Mouse (Mus musculus): Measurements from ENCODE around the gene Smarcal1. TPM values are rescaled to one million over a fixed set of nuclear protein-coding genes. Genes with fewer than 3 reads are reported as not detected.

The Smarcal1 gene
- polyA plus RNA-seq (2014; fragmentation: Nextera tagmentation; extraction: Ambion mirVana): 29.9 and 34.1 TPM in 2 replicates

- H3K4me3 ChIP-seq (ENCODE audit: low read depth, low read length): peak within 1 kb of the TSS; percentile 71
- H3K4me2 ChIP-seq (ENCODE audit: low read depth, low read length, severe bottlenecking): peak within 1 kb of the TSS; percentile 74
- H3K27ac ChIP-seq (ENCODE audit: low read depth, low read length): no peak within 1 kb of the TSS
- DNase-seq (ENCODE audit: low spot score): peak; percentile 92
- no peaks in the 10 kb centered on the region for H3K27me3 ChIP-seq (ENCODE audit: control insufficient read depth, insufficient read depth, low read length)
- no peaks in the 10 kb centered on the region; the same call in 1 of the 2 replicates for H3K36me3 ChIP-seq (ENCODE audit: control insufficient read depth, insufficient read depth, low read length)
- 0 out of 2 replicates have a peak, but pooled peaks cover 3% of the 10 kb centered on the region for H3K4me1 ChIP-seq (replicated peaks; ENCODE audit: control insufficient read depth, insufficient read depth, low read length)
- peak within 1 kb of the TSS; percentile 74 for H3K9ac ChIP-seq (ENCODE audit: low read length)
- no peaks in the 10 kb centered on the region for H3K9me3 ChIP-seq (ENCODE audit: control insufficient read depth, low read length)
- ATAC-seq (replicated peaks; ENCODE audit: low FRiP score): peak; percentile 99
- under 1% methylated on average over 25 of the region's 25 CpGs for WGBS
Measured at GRCm38 (mm10) chr1:72582947-72583731, at the start of gene Smarcal1. TSS of gene Smarcal1 (plus strand) at chr1:72583251.

GRCm38 (mm10) chr1:72533439-72533838 lies 49.6 kb upstream of the Smarcal1 start:
- ATAC-seq (replicated peaks; ENCODE audit: low FRiP score) (no peak), DNase-seq (ENCODE audit: low spot score) (no peak)
- H3K4me3 ChIP-seq (ENCODE audit: low read depth, low read length): no peak overlapping the region
- H3K27ac ChIP-seq (ENCODE audit: low read depth, low read length): no peak overlapping the region
- H3K27me3 ChIP-seq (ENCODE audit: control insufficient read depth, insufficient read depth, low read length): peaks cover 17% of the 10 kb centered on the region
- no peaks in the 10 kb centered on the region for H3K36me3 ChIP-seq (ENCODE audit: control insufficient read depth, insufficient read depth, low read length)
- no peak overlapping the region for H3K9ac ChIP-seq (ENCODE audit: low read length)
- no peak overlapping the region for H3K4me2 ChIP-seq (ENCODE audit: low read depth, low read length, severe bottlenecking)
- H3K9me3 ChIP-seq (ENCODE audit: control insufficient read depth, low read length): no peaks in the 10 kb centered on the region
- H3K4me1 ChIP-seq (replicated peaks; ENCODE audit: control insufficient read depth, insufficient read depth, low read length): peaks cover 5% of the 10 kb centered on the region; the same call in 1 of the 2 replicates

GRCm38 (mm10) chr1:72535725-72536571 lies 47.1 kb upstream of the Smarcal1 start:
- no peak overlapping the region for H3K27ac ChIP-seq (ENCODE audit: low read depth, low read length)
- 2% methylated on average over 35 of the region's 36 CpGs for WGBS
- H3K27me3 ChIP-seq (ENCODE audit: control insufficient read depth, insufficient read depth, low read length): peaks cover 17% of the 10 kb centered on the region
- peak; percentile 63 for DNase-seq (ENCODE audit: low spot score)
- peak overlapping the region; percentile 54 for H3K4me2 ChIP-seq (ENCODE audit: low read depth, low read length, severe bottlenecking)
- peak; percentile 60; the same call in 1 of the 2 replicates for ATAC-seq (replicated peaks; ENCODE audit: low FRiP score)
- no peaks in the 10 kb centered on the region for H3K9me3 ChIP-seq (ENCODE audit: control insufficient read depth, low read length)
- no peaks in the 10 kb centered on the region for H3K36me3 ChIP-seq (ENCODE audit: control insufficient read depth, insufficient read depth, low read length)
- peak overlapping the region; percentile 26 for H3K4me3 ChIP-seq (ENCODE audit: low read depth, low read length)
- H3K9ac ChIP-seq (ENCODE audit: low read length): peak overlapping the region; percentile 41
- peaks cover 5% of the 10 kb centered on the region; the same call in 1 of the 2 replicates for H3K4me1 ChIP-seq (replicated peaks; ENCODE audit: control insufficient read depth, insufficient read depth, low read length)

GRCm38 (mm10) chr1:72536611-72537351 lies 46.3 kb upstream of the Smarcal1 start, which contains the start of gene March4:
TSS of gene March4 (minus strand) at chr1:72536930.
- H3K27ac ChIP-seq (ENCODE audit: low read depth, low read length): no peak within 1 kb of the TSS
- peak within 1 kb of the TSS; percentile 26 for H3K4me3 ChIP-seq (ENCODE audit: low read depth, low read length)
- peaks cover 17% of the 10 kb centered on the region for H3K27me3 ChIP-seq (ENCODE audit: control insufficient read depth, insufficient read depth, low read length)
- no peaks in the 10 kb centered on the region for H3K36me3 ChIP-seq (ENCODE audit: control insufficient read depth, insufficient read depth, low read length)
- DNase-seq (ENCODE audit: low spot score) (peak; percentile 90), ATAC-seq (replicated peaks; ENCODE audit: low FRiP score) (peak; percentile 76)
- peaks cover 5% of the 10 kb centered on the region; the same call in 1 of the 2 replicates for H3K4me1 ChIP-seq (replicated peaks; ENCODE audit: control insufficient read depth, insufficient read depth, low read length)
- under 1% methylated on average over 41 of the region's 41 CpGs for WGBS
- H3K4me2 ChIP-seq (ENCODE audit: low read depth, low read length, severe bottlenecking): peak within 1 kb of the TSS; percentile 54
- H3K9ac ChIP-seq (ENCODE audit: low read length): peak within 1 kb of the TSS; percentile 41
- H3K9me3 ChIP-seq (ENCODE audit: control insufficient read depth, low read length): no peaks in the 10 kb centered on the region

- H3K27ac ChIP-seq (ENCODE audit: low read depth, low read length): no peak overlapping the region
- H3K36me3 ChIP-seq (ENCODE audit: control insufficient read depth, insufficient read depth, low read length): no peaks in the 10 kb centered on the region
- peaks cover 17% of the 10 kb centered on the region for H3K27me3 ChIP-seq (ENCODE audit: control insufficient read depth, insufficient read depth, low read length)
- no peak overlapping the region for H3K4me3 ChIP-seq (ENCODE audit: low read depth, low read length)
- H3K9me3 ChIP-seq (ENCODE audit: control insufficient read depth, low read length): no peaks in the 10 kb centered on the region
- no peak for DNase-seq (ENCODE audit: low spot score)
- H3K9ac ChIP-seq (ENCODE audit: low read length): no peak overlapping the region
- no peak for ATAC-seq (replicated peaks; ENCODE audit: low FRiP score)
- H3K4me1 ChIP-seq (replicated peaks; ENCODE audit: control insufficient read depth, insufficient read depth, low read length): peaks cover 5% of the 10 kb centered on the region; the same call in 1 of the 2 replicates
- 79% methylated on average over 5 of the region's 5 CpGs for WGBS
- no peak overlapping the region for H3K4me2 ChIP-seq (ENCODE audit: low read depth, low read length, severe bottlenecking)
Measured at GRCm38 (mm10) chr1:72538266-72538665, 44.8 kb upstream of the Smarcal1 start.

GRCm38 (mm10) chr1:72550317-72550716 lies 32.7 kb upstream of the Smarcal1 start:
- H3K9ac ChIP-seq (ENCODE audit: low read length): no peak overlapping the region
- DNase-seq (ENCODE audit: low spot score): no peak
- H3K9me3 ChIP-seq (ENCODE audit: control insufficient read depth, low read length): no peaks in the 10 kb centered on the region
- no peak overlapping the region for H3K27ac ChIP-seq (ENCODE audit: low read depth, low read length)
- no peak for ATAC-seq (replicated peaks; ENCODE audit: low FRiP score)
- H3K4me3 ChIP-seq (ENCODE audit: low read depth, low read length): no peak overlapping the region
- H3K36me3 ChIP-seq (ENCODE audit: control insufficient read depth, insufficient read depth, low read length): no peaks in the 10 kb centered on the region
- H3K27me3 ChIP-seq (ENCODE audit: control insufficient read depth, insufficient read depth, low read length): no peaks in the 10 kb centered on the region
- no peak overlapping the region for H3K4me2 ChIP-seq (ENCODE audit: low read depth, low read length, severe bottlenecking)
- H3K4me1 ChIP-seq (replicated peaks; ENCODE audit: control insufficient read depth, insufficient read depth, low read length): no peaks in the 10 kb centered on the region
- 81% methylated on average over 2 of the region's 2 CpGs for WGBS

- Histone ChIP-seq H3K36me3 (ENCODE audit: control insufficient read depth, insufficient read depth, low read length) (no peaks in the 10 kb centered on the region), H3K27ac (ENCODE audit: low read depth, low read length) (no peak overlapping the region), H3K9ac (ENCODE audit: low read length) (no peak overlapping the region), H3K27me3 (ENCODE audit: control insufficient read depth, insufficient read depth, low read length) (no peaks in the 10 kb centered on the region), H3K4me3 (ENCODE audit: low read depth, low read length) (no peak overlapping the region), H3K4me1 (replicated peaks; ENCODE audit: control insufficient read depth, insufficient read depth, low read length) (no peaks in the 10 kb centered on the region), H3K9me3 (ENCODE audit: control insufficient read depth, low read length) (no peaks in the 10 kb centered on the region), H3K4me2 (ENCODE audit: low read depth, low read length, severe bottlenecking) (no peak overlapping the region)
- DNase-seq (ENCODE audit: low spot score) (no peak), ATAC-seq (replicated peaks; ENCODE audit: low FRiP score) (no peak)
- WGBS: 85% methylated on average over 3 of the region's 3 CpGs
Measured at GRCm38 (mm10) chr1:72556471-72556870, 26.6 kb upstream of the Smarcal1 start.

- Histone ChIP-seq H3K9ac (ENCODE audit: low read length) (no peak overlapping the region), H3K36me3 (ENCODE audit: control insufficient read depth, insufficient read depth, low read length) (no peaks in the 10 kb centered on the region), H3K4me2 (ENCODE audit: low read depth, low read length, severe bottlenecking) (no peak overlapping the region), H3K27ac (ENCODE audit: low read depth, low read length) (no peak overlapping the region), H3K4me3 (ENCODE audit: low read depth, low read length) (no peak overlapping the region), H3K9me3 (ENCODE audit: control insufficient read depth, low read length) (no peaks in the 10 kb centered on the region), H3K4me1 (replicated peaks; ENCODE audit: control insufficient read depth, insufficient read depth, low read length) (no peaks in the 10 kb centered on the region), H3K27me3 (ENCODE audit: control insufficient read depth, insufficient read depth, low read length) (no peaks in the 10 kb centered on the region)
- ATAC-seq (replicated peaks; ENCODE audit: low FRiP score): no peak
- DNase-seq (ENCODE audit: low spot score): no peak
- 59% methylated on average over 2 of the region's 2 CpGs for WGBS
Measured at GRCm38 (mm10) chr1:72558625-72559024, 24.4 kb upstream of the Smarcal1 start.
